Mouse (Mus musculus): ENCODE results near the gene Lingo3.
A peak's percentile ranks its signal among the peaks of the same experiment; 100 is the strongest.

Lingo3 gene

GRCm38 (mm10) chr10:80805322-80805721 lies 38.5 kb downstream of the Lingo3 start:
- peaks cover 5% of the 10 kb centered on the region for H3K36me3 ChIP-seq (ENCODE audit: control insufficient read depth, insufficient read depth, low read length, poor library complexity, severe bottlenecking)
- no peaks in the 10 kb centered on the region for H3K27me3 ChIP-seq (ENCODE audit: control insufficient read depth, insufficient read depth, low read length, poor library complexity, severe bottlenecking)
- no peak for DNase-seq (ENCODE audit: low read depth, low spot score)

GRCm38 (mm10) chr10:80804916-80805315 lies 38.9 kb downstream of the Lingo3 start, which contains the start of gene Amh:
Amh (plus strand) TSS chr10:80805243.
- Histone ChIP-seq H3K36me3 (ENCODE audit: control insufficient read depth, insufficient read depth, low read length, poor library complexity, severe bottlenecking) (peaks cover 5% of the 10 kb centered on the region), H3K27me3 (ENCODE audit: control insufficient read depth, insufficient read depth, low read length, poor library complexity, severe bottlenecking) (no peaks in the 10 kb centered on the region)
- DNase-seq (ENCODE audit: low read depth, low spot score): no peak

- Histone ChIP-seq H3K36me3 (ENCODE audit: control insufficient read depth, insufficient read depth, low read length, poor library complexity, severe bottlenecking) (peaks cover 5% of the 10 kb centered on the region), H3K27me3 (ENCODE audit: control insufficient read depth, insufficient read depth, low read length, poor library complexity, severe bottlenecking) (no peaks in the 10 kb centered on the region)
- DNase-seq (ENCODE audit: low read depth, low spot score): no peak
Measured at GRCm38 (mm10) chr10:80804340-80804739, 39.5 kb downstream of the Lingo3 start.

- H3K27me3 ChIP-seq (ENCODE audit: control insufficient read depth, insufficient read depth, low read length, poor library complexity, severe bottlenecking): no peaks in the 10 kb centered on the region
- no peak for DNase-seq (ENCODE audit: low read depth, low spot score)
- peaks cover 5% of the 10 kb centered on the region for H3K36me3 ChIP-seq (ENCODE audit: control insufficient read depth, insufficient read depth, low read length, poor library complexity, severe bottlenecking)
Measured at GRCm38 (mm10) chr10:80802996-80803395, 40.8 kb downstream of the Lingo3 start.

GRCm38 (mm10) chr10:80802204-80802912 lies 41.5 kb downstream of the Lingo3 start:
- H3K27me3 ChIP-seq (ENCODE audit: control insufficient read depth, insufficient read depth, low read length, poor library complexity, severe bottlenecking): no peaks in the 10 kb centered on the region
- H3K36me3 ChIP-seq (ENCODE audit: control insufficient read depth, insufficient read depth, low read length, poor library complexity, severe bottlenecking): peaks cover 5% of the 10 kb centered on the region
- no peak for DNase-seq (ENCODE audit: low read depth, low spot score)

GRCm38 (mm10) chr10:80799070-80799566 lies 44.7 kb downstream of the Lingo3 start:
- Histone ChIP-seq H3K36me3 (ENCODE audit: control insufficient read depth, insufficient read depth, low read length, poor library complexity, severe bottlenecking) (peaks cover 5% of the 10 kb centered on the region), H3K27me3 (ENCODE audit: control insufficient read depth, insufficient read depth, low read length, poor library complexity, severe bottlenecking) (no peaks in the 10 kb centered on the region)
- peak; percentile 37 for DNase-seq (ENCODE audit: low read depth, low spot score)

- H3K36me3 ChIP-seq (ENCODE audit: control insufficient read depth, insufficient read depth, low read length, poor library complexity, severe bottlenecking): peaks cover 3% of the 10 kb centered on the region
- peak; percentile 99 for DNase-seq (ENCODE audit: low read depth, low spot score)
Measured at GRCm38 (mm10) chr10:80798150-80799006, 45.5 kb downstream of the Lingo3 start, which contains the start of the genes Sf3a2 and Plekhj1. Sf3a2 (plus strand) TSS chr10:80798198. Plekhj1 (minus strand) TSS chr10:80798626.

GRCm38 (mm10) chr10:80797186-80798149 lies 46.4 kb downstream of the Lingo3 start:
- Histone ChIP-seq H3K27me3 (ENCODE audit: control insufficient read depth, insufficient read depth, low read length, poor library complexity, severe bottlenecking) (no peaks in the 10 kb centered on the region), H3K36me3 (ENCODE audit: control insufficient read depth, insufficient read depth, low read length, poor library complexity, severe bottlenecking) (peaks cover 2% of the 10 kb centered on the region)
- peak; percentile 38 for DNase-seq (ENCODE audit: low read depth, low spot score)

More at GRCm38 (mm10) chr10:80798150-80799006, 45.5 kb downstream of the Lingo3 start, which contains the start of the genes Sf3a2 and Plekhj1:
- H3K27me3 ChIP-seq (ENCODE audit: control insufficient read depth, insufficient read depth, low read length, poor library complexity, severe bottlenecking): no peaks in the 10 kb centered on the region

- DNase-seq (ENCODE audit: low read depth, low spot score): no peak
- Histone ChIP-seq H3K36me3 (ENCODE audit: control insufficient read depth, insufficient read depth, low read length, poor library complexity, severe bottlenecking) (peaks cover 3% of the 10 kb centered on the region; the same call in 1 of the 2 replicates), H3K27me3 (ENCODE audit: control insufficient read depth, insufficient read depth, low read length, poor library complexity, severe bottlenecking) (no peaks in the 10 kb centered on the region)
Measured at GRCm38 (mm10) chr10:80796307-80796848, 47.5 kb downstream of the Lingo3 start.

GRCm38 (mm10) chr10:80794750-80795149 lies 49.1 kb downstream of the Lingo3 start:
- Histone ChIP-seq H3K36me3 (ENCODE audit: control insufficient read depth, insufficient read depth, low read length, poor library complexity, severe bottlenecking) (peaks cover 5% of the 10 kb centered on the region), H3K27me3 (ENCODE audit: control insufficient read depth, insufficient read depth, low read length, poor library complexity, severe bottlenecking) (no peaks in the 10 kb centered on the region)
- no peak for DNase-seq (ENCODE audit: low read depth, low spot score)

- H3K27me3 ChIP-seq (ENCODE audit: control insufficient read depth, insufficient read depth, low read length, poor library complexity, severe bottlenecking): no peaks in the 10 kb centered on the region
Measured at GRCm38 (mm10) chr10:80793803-80794202, 50.0 kb downstream of the Lingo3 start.

GRCm38 (mm10) chr10:80793033-80793784 lies 50.6 kb downstream of the Lingo3 start:
- Histone ChIP-seq H3K27me3 (ENCODE audit: control insufficient read depth, insufficient read depth, low read length, poor library complexity, severe bottlenecking) (no peaks in the 10 kb centered on the region), H3K36me3 (ENCODE audit: control insufficient read depth, insufficient read depth, low read length, poor library complexity, severe bottlenecking) (peaks cover 7% of the 10 kb centered on the region)
- DNase-seq (ENCODE audit: low read depth, low spot score): no peak

More at GRCm38 (mm10) chr10:80793803-80794202, 50.0 kb downstream of the Lingo3 start:
- H3K36me3 ChIP-seq (ENCODE audit: control insufficient read depth, insufficient read depth, low read length, poor library complexity, severe bottlenecking): peaks cover 7% of the 10 kb centered on the region
- no peak for DNase-seq (ENCODE audit: low read depth, low spot score)

All from splenic B cell, adult 2 months (primary cell).